Mouse (Mus musculus) thymus, postnatal 4 days (tissue): ENCODE results near the gene Pcnx.

Experiments
- DNase-seq: peaks from one replicate; pipeline ENCODE4 v3.0.0; 2021

The Pcnx gene

DNA sequence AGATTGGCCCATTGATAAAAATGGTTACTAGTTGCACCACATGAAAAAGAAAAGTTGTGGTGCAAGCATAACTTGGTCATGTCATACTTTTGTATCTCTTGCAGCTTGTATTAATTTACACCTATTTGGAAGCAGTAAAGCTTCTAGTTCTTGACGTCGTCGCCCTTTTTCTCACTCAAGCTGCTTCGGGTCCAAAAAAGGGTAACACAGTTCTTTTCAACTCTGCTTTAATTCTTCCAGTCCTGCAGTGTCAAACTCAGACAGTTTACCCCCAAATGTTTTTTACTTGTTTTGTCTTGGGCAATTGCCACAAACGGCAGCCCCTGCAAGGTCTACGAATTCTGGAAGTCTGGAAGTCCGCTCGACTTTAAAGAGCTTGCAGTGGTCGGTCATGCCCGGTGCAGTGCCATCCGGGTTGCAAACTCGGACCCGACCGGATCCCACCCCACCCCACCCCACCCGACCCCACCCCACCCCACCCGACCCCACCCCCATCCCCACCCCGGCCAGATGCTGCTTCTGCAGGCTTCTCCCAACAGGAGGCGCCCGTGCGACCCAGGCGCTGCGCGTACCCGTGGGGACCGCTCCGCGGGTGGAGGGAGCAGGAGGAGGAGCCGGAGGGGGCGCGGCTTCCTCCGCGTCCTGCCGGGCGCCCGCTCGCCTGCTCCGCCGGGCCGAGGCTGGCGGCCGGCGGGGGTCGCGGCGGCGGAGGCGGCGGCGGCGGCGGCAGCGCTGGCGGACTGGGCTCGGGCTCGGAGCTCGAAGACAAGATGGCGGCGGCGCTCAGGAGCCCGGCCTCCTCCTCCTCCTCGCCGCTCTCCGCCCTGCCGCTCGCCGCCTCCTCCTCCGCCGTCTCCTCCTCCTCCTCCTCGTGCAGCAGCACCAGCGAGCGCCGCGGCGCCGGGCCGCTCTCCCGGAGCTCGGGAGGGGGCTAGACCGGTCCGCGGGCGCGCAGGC, at the start of gene Pcnx:
Pcnx (plus strand) TSS at position 673 of the 957 bp plus-strand sequence.
- peak; percentile 96 for DNase-seq

DNA sequence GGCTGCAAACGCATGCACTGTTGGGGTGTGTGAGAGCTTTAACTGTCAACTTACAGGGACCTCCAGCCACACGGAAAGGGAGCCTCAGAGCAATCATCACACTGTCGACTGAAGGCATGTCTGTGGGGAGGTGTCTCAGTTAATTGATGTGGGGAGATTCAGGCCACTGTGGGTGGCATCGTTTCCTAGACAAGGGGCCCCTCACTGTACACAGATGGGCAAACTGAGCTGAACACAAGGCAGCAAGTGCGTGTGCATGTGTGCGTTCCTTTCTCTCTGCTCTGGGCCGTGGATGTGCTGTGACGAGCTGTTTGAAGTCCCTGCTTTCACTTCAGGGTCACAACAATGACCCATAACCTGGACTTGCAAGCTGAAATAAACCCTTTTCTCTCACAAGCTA, 49.4 kb upstream of the Pcnx start:
- peak; percentile 23 for DNase-seq

DNA sequence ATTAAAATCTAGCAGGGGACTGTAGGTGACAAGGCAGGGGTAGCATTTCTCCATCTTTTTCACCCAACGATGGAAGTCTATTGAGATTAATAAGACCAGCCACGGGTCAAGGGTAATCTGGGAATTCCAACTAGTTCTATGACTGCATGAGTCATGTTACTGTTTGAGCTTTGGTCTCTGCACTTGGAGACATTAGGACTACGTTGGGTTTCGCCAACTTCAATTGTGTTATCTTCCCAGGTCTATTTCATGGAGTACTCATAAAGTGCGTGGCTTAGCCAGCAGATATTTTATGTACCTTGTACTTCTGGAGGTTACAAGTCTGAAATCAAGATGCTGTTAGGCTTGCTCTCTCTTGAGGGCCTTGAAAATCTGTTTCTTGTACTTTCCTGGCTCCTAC, 45.1 kb upstream of the Pcnx start:
- no peak for DNase-seq

DNA sequence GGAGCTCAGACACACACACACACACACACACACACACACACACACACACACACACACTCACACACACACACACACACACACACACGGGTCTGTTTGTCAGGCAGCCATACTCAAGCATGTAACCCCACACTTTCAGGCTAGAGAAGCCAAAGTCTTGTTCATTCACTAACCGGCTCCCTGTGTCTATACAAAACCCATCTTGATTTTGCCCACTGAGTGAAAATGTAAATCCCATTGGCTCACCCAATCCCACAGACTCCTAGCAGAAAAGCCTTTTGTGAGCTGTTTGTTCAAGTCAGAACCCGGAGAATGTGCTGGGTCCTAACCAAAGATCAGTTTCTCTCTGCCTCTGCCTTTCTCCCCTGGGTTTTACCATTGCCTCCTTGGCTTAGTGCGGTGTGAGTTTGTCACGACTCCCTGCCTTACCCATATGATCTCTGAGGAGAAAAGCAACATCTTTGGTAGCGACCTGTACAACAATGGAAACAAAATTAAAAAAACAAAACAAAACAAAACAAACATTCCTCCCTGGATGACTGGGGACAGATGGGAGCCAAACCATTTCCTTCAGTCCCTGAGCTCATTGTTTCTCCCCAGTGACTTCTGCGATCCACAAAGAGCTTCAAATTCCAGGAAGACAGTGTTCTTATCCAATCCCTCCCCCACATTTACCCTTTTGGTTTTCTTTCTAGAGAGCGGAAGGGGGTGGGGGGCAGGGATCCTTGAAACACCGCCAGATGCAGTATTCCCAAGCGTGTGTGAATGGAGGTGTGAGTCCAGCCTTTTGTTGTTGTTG, 43.3 kb upstream of the Pcnx start:
- DNase-seq: no peak

DNA sequence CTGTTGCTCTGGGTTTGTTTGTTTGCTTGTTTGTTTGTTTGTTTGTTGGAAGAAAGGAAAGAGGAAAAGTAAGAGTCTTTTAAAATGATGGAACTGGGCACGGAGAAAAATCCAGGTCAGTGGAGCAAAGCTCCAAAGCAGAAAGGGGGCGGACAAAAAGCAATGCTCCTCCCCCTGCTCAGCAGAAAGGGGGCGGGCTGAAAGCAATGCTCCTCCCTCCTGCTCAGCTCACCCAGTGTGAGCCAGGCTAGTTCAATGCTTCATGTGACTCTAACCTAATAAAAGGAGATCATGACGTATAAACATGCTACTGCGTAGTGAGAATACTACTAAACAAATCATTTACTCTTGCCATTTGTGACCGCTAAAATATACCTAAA, 42.7 kb upstream of the Pcnx start:
- no peak for DNase-seq

DNA sequence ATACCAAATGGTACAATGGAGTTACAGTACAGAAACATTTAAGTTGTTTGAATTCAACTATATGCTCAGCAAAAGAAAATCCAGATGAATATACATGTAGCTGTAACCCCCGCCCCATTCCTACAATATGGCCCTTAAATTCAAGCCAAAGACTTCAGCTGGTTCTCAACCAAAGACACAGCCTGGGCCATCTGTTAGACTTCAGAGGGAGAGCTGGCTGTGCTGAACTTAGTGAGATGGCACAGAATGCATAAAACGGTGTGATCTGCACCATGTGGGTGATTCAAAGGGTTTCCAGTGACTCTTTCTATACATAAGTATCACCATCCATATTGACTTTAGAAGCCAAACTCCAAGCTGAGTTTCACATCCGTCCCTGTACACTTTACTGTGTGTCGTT, 39.1 kb upstream of the Pcnx start:
- no peak for DNase-seq

DNA sequence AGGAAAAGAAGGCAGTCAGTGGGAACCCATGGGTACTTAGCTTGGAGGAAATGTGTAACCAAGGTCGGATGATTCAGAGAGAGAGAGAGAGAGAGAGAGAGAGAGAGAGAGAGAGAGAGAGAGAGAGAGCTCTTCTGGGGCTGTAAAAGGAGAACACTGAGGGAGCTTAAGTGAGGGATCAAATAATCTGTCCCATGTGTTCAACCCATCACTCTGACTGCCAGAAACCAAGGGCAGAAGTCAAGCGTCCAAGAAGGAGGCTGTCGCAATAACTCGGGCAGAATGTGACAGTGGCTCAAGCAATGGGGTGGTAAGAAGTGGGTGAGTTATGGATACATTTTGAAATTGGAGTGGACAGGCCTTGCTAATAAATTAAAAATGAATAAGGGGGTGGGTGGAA, 37.6 kb upstream of the Pcnx start:
- DNase-seq: no peak

DNA sequence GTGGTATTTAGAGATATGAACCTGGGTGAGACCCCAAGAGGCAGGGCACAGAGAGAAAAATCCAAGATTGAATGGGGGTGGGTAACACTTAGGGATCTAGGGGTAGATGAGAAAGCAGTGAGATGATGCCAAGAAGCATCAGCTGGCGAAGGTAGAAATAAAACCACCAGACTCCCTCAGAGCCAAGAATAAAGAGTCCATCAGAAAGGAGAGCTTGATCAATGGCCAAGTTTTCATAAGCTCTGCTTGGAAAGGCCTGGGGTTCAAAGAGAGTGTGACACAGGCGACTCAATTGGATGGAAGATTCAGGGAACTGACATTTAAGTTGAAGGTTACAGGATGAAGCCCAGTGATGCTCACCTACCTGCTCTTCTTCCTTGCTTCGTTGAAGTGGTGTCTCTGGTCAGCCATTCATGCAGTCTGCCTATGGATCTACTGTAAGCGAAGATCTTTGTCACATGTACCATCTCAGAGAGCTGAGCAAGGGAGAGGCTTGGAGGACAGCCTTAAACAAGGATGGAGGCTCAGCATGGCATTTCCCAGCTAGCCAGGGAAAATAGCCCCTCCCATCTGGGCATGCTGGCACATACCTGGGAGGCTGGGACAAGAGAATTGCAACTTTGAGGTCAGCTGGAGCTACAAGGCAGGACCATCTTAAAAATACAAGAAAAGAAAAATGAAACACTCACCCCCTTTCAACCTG, 36.9 kb upstream of the Pcnx start:
- DNase-seq: no peak

DNA sequence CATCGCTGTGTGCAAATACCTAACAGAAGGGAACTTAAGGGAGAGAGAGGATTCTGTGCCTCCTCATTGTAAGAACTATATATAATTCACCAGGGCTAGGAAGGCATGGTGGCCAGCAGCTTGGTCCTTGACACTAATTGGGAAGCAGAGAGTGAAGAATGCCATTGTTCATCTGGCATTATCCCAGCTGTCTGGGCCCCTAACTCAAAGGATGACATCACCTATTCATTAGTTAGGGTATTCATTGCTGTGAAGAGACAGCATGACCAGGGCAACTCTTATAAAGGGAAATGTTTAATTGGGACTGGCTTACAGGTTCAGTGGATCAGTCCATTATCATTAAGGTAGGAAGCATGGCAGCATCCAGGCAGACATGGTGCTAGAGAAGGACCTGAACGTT, 31.5 kb upstream of the Pcnx start:
- DNase-seq: no peak

DNA sequence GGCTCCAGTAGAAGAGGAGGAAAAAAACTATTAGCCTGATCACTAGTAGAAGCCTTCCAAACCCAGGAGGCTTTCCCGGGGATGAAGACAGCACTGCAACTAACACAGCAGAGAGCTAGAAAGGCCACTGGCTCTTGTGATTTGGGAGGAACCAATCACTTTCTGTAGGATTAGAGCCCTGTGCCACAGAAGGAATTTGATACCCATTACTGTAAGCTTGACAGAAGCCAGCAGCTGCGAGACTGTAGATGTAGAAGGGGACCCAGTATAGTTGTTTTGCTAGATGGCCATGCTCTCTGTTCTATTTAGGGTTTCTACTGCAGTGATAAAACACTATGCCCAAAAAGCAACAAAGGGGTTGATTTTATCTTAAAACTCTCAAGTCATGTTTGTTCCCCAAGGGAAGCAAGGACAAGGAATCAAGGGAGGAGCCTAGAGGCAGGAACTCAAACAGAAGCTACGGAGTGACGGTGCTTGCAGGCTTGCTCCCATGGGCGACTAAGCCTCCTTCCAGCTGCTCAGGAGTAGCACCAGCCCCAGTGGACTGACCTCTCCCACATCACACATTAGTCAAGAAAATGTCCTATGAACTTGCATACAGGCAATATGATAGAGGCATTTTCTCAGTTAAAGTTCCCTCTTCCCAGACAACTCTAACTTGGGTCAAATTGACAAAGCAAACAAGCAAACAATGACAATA, 27.6 kb upstream of the Pcnx start:
- DNase-seq: no peak

DNA sequence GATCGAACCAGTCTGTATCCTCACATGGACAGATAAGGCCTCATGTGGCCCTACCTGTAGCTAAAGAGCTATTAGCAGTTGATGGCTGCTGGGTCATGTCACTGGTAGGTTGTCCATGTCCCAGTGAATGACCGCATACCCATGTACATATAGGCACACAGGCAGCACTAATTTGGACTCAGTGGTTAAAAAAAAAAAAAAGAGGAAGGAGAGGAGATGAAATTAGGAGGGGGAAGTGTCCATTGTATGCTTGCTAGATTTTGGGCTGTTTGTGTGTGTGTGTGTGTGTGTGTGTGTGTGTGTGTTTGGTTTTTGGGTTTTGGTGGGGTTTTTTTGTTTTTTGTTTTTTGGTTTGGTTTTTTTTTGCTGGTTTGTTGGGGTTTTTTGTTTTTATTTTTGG, 26.7 kb upstream of the Pcnx start:
- DNase-seq: no peak

DNA sequence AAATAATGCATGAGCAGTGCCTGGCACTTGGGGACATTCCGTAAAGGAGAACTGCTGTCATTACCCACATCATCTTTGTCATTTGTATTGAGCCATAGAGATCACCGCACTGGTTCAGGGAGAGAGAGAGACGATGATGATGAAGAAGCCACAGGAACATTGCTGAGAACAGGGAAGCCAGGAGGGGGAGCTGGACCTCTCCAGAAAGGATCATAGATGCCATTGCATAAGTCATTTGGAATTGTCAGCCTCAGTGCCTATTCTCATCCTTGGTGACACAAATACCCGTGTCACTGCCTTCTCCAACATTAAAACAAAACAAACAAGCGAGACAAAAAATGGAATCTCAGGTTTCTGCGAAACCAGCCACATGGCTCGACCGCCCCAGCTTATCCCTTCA, 23.7 kb upstream of the Pcnx start:
- DNase-seq: no peak

DNA sequence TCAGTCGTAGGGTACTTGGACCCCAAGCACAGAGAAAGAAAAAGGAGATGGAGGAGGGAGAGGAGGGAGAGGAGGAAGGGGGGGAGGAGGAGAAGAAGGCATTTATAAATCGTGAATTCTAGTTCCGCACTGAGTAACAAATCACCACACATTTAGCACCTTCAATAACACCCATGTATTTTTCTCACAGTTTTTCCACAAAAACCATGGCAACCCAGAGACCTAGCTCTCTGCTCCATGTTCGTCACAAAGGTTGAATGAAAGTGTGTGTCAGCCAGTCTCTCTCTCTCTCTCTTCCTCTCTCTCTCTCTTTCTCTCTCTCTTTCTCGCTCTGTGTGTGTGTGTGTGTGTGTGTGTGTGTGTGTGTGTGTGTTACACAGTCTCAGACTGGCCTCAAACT, 22.4 kb upstream of the Pcnx start:
- no peak for DNase-seq

DNA sequence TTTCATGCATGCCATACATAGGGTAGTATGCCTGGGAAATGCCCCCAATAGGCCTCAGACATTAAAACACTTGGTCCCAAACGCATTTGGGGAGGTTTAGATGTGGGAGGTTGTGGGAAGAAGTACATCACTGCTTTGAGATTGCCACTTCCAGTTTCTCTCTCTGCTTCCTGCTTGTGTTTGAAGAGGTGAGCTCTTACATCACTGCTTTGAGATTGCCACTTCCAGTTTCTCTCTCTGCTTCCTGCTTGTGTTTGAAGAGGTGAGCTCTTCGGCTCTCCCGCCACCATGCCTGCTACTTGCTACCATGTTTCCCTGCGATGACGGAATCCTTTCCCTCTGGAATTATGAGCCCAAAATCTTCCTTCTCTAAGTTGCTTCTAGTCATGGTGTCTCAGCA, 20.2 kb upstream of the Pcnx start:
- no peak for DNase-seq

DNA sequence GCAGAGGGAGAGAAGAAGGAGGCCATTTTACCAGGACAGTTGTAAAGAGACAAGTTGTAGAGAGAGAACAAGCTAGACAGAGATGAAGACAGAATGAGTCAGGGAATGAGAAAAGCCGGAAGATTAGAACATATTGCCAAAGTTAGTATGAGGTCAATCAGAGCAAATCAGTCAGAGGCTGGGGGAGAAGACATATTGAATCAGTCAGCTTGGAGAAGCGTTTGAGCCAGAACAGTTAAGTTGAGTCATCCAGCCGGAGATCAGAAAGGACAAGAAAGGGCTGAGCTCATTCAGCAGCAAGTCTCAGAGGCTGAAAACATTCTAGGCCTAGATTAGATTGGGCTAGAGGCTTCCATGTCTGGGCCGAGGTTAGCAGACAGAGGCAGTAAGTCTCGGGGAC, 18.8 kb upstream of the Pcnx start:
- no peak for DNase-seq

DNA sequence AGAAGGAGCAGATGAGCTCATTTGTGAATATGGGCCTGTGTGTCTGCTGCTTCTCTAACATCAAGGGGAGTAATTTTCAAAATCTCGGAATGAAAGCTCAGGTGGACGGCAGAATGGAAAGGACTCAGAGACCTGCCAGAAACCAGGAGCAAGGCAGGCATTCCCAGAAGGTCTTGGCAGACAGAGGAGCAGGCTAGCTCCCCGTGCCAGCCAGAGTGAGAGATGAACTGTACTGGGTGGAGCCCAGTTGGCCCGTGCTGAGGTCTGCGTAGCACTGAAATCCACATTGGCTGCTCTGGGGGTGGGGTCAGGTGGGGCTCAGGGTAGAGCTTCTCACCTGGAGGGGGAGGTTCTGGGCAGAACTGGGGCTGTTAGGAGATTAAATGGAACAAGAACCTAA, 16.3 kb upstream of the Pcnx start:
- no peak for DNase-seq

DNA sequence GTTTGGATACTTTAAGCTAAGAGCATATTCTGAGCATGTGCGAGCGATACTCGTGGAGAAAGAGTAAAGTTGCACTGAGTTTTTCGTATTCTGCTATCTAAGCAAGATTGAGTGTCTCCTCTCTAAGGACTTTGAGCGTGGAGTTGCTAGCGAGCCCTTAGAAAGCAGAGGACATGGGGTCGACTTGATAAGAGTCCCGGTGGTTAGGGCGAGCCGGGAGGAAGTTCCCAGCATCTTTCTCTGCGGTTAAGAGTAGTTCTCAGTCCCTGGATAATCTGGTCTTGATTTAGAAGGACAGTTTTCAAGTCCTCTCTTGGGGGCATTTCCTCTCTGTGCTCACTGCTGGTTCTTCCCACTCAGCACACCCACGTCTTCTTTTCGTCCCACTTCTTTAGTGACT, 15.3 kb upstream of the Pcnx start:
- DNase-seq: no peak

DNA sequence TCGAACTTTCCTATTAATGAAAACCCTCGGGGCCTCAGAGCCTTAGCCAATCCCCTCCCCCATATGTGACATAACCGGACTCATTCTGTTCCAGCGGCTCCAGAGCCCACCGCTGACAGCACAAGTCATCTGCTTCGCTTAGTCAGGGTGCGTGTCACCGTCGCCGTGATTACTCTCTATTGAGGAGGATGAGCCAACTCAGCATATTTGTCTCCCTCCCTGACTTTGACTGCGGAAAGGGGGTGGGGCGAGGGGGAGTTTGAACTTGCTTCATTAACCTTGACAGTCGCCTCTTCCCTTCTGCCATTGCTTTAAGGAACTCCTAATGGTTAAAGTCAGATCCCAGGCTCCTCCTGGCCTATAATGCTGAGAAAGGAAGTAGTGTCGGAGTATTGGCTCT, 14.8 kb upstream of the Pcnx start:
- DNase-seq: peak; percentile 46

DNA sequence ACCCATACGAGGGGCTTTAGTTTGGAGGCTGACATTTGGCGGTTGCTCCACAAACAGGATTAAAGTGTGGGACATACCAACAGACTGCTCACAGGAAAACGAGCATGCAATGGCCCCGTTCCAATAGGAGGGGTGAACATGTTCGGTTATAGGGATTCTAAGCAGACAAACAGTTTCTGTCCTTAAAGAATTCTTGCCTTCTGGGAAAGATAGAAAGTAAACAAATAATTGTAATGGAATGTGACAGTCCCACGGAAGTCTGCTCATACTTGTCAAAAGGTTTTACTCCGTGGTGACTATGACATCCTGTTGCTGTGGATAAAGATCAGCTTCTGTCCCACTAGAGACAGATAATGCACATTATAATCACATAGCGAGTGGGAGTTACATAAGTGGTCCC, 10.2 kb upstream of the Pcnx start:
- DNase-seq: no peak

DNA sequence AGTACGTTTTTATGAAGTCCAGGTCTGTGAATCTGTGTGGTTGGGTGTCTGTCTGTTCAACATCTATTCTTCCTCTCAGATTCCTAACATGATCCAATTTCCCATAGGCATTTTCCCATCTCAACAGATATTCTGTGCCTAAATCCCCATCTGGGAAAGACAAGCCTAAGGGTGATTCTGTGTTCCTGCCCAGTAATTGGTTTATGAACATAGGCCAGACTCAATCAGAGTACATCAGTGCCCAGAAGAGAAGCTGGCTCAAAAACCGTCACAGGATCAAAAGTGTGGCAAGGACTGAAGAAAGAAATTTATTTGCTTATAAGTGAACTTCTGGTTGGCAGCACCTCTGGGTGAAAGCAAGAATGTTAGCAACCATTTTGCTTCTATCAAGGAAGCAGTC, 7.3 kb upstream of the Pcnx start:
- DNase-seq: no peak

DNA sequence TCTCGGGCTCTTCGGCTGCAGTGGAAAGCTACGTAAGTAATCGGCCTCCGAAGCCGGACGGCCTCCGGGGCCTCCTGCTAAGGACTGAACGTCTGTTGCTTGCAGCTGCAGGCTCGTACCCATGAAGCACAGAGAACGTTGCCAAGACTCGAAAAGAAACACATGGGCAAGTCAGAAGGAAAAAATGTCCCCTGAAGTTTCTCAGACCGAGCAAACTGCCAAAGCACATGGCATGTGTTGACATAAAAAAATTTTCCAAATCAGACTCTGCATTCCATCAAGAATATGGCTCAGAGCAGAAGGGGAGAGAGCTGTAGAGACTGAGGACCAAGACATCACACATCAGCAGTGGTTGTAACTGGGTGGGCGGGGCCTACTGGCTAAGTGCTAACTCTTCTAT, 6.8 kb upstream of the Pcnx start:
- DNase-seq: no peak

DNA sequence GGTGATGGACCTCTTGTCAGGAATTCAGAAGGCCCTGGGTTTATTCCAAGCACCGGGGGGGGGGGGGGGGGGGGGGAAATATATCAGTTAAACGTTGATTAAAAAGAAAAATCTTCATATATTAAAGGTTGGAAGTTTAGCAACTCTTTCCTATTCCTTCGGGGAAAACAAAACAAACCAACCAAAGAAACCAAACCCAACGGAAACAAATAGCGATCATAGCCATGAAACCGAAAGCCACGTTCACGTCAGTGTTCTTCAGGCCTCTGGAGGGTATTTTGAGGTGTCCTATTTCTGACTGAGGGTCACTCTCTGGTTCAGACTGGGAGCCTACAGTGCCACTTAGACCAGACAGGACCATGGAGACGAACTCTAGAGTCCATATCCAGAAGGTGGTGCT, 6.3 kb upstream of the Pcnx start:
- DNase-seq: no peak

DNA sequence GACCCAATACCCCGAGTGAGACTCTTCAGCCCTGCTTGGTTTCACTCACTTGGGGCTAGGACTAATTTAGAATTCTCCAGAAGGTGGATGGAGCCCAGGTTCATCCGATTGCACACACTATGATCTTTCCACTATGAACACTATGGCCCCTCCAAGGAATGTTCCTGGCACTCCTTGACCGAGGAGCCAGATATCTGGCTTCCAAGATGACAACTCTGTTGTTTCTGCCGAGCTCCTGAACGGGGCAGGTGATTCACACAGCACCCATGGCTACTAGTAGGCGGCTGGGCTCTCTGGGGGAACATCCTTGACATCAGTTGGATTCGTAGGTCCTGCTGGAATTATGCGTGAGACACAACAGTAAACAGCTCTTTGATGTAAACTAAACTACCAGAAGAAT, 4.8 kb upstream of the Pcnx start:
- DNase-seq: no peak
